Mouse (Mus musculus): ENCODE data around the gene Gpn2. TPM values are rescaled to one million over a fixed set of nuclear protein-coding genes. Genes with fewer than 3 reads are reported as not detected.

Gene Gpn2
- polyA plus RNA-seq, 1 experiment = 8.1 TPM

GRCm38 (mm10) chr4:133570066-133570466 lies 14.1 kb upstream of the Gpn2 start:
- Histone ChIP-seq H3K27ac (replicated peaks; ENCODE audit: low read depth, low read length) (no peak overlapping the region), H3K4me1 (ENCODE audit: control insufficient read depth, insufficient read depth, insufficient read length, low read length) (no peaks in the 10 kb centered on the region), H3K4me3 (ENCODE audit: insufficient read depth, low read depth, low read length) (no peak overlapping the region)

DNA sequence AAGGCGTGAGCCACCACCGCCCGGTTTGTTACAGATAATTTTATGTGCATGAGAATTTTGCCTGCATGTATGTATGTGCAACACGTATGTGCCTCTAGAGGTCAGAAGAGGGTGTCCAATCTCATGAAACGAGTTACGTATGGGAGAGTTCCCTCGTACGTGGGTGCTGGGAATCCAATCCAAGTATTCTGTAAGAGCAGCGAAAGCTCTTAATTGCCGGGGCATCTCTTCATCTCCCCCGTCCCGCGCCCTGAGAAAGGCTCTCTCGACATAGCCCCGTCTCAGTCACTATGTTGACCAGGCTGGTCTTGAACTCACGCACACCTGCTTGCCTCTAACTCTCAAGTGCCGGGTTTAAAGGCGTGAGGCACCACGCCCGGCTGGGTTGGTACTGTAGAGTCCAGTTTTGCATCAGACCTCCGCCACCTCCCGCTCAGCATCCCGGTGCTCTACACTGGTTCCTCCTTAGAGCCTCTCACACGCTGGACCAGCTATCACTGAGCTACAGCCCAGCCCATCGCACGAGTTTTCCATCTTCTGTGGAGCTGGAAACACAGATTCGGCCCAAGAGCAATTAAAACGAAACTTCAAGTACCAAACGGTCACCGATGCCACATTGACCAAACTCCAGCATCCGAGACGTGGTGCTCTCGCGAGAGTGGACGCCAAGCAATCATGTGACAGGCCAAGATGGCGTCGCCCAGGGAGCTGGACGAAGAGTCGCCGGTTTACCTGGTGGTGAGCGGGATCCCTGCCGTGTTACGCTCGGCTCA lies 9.9 kb upstream of the Gpn2 start, which contains the start of gene Gpatch3:
Gene Gpatch3 (plus strand): TSS at position 676 of the 773 bp plus-strand sequence.
- Histone ChIP-seq H3K4me3 (ENCODE audit: insufficient read depth, low read depth, low read length) (peak within 1 kb of the TSS; percentile 90), H3K27ac (replicated peaks; ENCODE audit: low read depth, low read length) (peak within 1 kb of the TSS; percentile 33; the same call in 1 of the 2 replicates), H3K4me1 (ENCODE audit: control insufficient read depth, insufficient read depth, insufficient read length, low read length) (peaks cover 2% of the 10 kb centered on the region)

DNA sequence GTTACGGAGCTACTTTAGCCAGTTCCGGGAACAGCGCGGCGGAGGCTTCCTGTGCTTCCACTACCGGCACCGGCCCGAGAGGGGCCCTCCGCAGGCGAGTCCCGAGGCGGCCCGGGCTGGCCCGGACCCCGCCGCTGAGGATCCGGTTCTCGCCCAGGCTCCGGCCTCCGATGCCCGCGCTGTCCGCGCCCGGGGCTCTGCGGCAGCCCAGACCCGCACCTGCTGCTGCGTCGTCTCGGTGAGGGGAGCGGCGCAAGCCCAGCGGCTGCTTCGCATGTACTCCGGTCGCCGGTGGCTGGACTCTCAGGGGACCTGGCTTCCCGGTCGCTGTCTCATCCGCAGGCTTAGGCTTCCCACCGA lies 9.3 kb upstream of the Gpn2 start:
- Histone ChIP-seq H3K4me1 (ENCODE audit: control insufficient read depth, insufficient read depth, insufficient read length, low read length) (peaks cover 2% of the 10 kb centered on the region), H3K27ac (replicated peaks; ENCODE audit: low read depth, low read length) (no peak overlapping the region), H3K4me3 (ENCODE audit: insufficient read depth, low read depth, low read length) (peak overlapping the region; percentile 90)

GRCm38 (mm10) chr4:133577983-133578382 lies 6.2 kb upstream of the Gpn2 start:
- Histone ChIP-seq H3K4me3 (ENCODE audit: insufficient read depth, low read depth, low read length) (no peak overlapping the region), H3K4me1 (ENCODE audit: control insufficient read depth, insufficient read depth, insufficient read length, low read length) (peaks cover 2% of the 10 kb centered on the region), H3K27ac (replicated peaks; ENCODE audit: low read depth, low read length) (no peak overlapping the region)

DNA sequence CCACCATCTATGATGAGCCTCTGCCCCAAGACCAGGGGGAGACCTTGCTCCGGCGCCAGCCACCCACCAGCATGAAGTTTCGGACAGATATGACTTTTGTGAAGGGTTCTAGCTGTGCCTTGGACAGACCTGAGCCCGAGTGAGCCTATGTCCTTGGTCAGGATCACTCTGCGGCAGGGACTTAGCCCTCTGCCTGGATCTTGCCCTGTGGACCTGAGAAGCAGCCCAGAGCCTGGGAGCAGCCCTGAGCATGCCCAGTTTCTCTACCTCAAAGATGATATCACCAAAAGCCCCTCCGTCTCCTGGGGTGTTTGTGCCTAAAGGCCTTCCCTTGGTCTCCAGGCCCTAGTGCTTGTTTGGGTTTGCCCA lies 488 bp upstream of the Gpn2 start:
- peaks cover 4% of the 10 kb centered on the region; the same call in 1 of the 2 replicates for H3K4me1 ChIP-seq (ENCODE audit: control insufficient read depth, insufficient read depth, insufficient read length, low read length)
- H3K4me3 ChIP-seq (ENCODE audit: insufficient read depth, low read depth, low read length) = peak overlapping the region; percentile 68
- peak overlapping the region; percentile 71 for H3K27ac ChIP-seq (replicated peaks; ENCODE audit: low read depth, low read length)

GRCm38 (mm10) chr4:133592570-133592969 lies 8.4 kb downstream of the Gpn2 start:
- no peaks in the 10 kb centered on the region for H3K4me1 ChIP-seq (ENCODE audit: control insufficient read depth, insufficient read depth, insufficient read length, low read length)
- no peak overlapping the region for H3K27ac ChIP-seq (replicated peaks; ENCODE audit: low read depth, low read length)
- H3K4me3 ChIP-seq (ENCODE audit: insufficient read depth, low read depth, low read length) = no peak overlapping the region

GRCm38 (mm10) chr4:133595538-133595937 lies 11.4 kb downstream of the Gpn2 start:
- Histone ChIP-seq H3K4me3 (ENCODE audit: insufficient read depth, low read depth, low read length) (no peak overlapping the region), H3K27ac (replicated peaks; ENCODE audit: low read depth, low read length) (no peak overlapping the region), H3K4me1 (ENCODE audit: control insufficient read depth, insufficient read depth, insufficient read length, low read length) (peaks cover 5% of the 10 kb centered on the region)

DNA sequence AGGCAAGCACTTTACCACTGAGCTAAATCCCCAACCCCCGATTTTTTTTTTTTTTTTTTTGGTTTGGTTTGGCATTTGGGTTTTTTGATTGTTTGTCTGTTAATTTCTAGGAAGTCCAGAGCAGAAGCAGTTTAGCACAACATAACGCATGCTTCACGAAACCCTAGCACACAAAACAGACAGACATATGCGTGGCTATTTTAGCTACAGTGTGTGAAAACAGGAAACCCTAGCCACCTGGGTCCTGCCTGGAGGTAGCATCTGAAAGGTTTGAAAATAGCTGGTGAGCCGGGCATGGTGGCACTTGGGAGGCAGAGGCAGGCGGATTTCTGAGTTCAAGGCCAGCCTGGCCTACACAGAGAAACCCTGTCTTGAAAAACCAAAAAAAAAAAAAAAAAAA lies 11.9 kb downstream of the Gpn2 start:
- Histone ChIP-seq H3K4me1 (ENCODE audit: control insufficient read depth, insufficient read depth, insufficient read length, low read length) (peaks cover 5% of the 10 kb centered on the region), H3K27ac (replicated peaks; ENCODE audit: low read depth, low read length) (no peak overlapping the region), H3K4me3 (ENCODE audit: insufficient read depth, low read depth, low read length) (no peak overlapping the region)

DNA sequence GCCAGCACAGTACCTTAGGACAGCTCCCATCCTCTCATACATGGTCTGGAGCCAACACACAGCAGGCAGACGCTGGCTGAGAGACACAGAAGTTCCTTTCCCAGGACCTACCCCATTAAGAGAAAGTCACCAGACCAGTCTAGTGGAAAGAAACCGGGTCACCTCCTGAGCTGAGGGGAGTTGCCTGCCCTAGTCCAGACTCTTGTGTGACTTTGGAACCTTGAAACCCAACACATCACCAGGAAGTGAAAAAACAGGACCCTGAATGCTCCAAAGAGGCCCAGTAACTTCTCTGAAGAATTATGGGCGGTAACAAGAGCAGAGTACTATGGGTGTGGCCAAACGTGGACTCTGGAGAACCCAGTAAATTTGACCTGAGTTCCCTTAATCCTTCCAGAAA lies 14.5 kb downstream of the Gpn2 start:
- Histone ChIP-seq H3K4me1 (ENCODE audit: control insufficient read depth, insufficient read depth, insufficient read length, low read length) (peaks cover 5% of the 10 kb centered on the region), H3K27ac (replicated peaks; ENCODE audit: low read depth, low read length) (no peak overlapping the region), H3K4me3 (ENCODE audit: insufficient read depth, low read depth, low read length) (no peak overlapping the region)

- Histone ChIP-seq H3K27ac (replicated peaks; ENCODE audit: low read depth, low read length) (no peak overlapping the region), H3K4me3 (ENCODE audit: insufficient read depth, low read depth, low read length) (peak overlapping the region; percentile 77), H3K4me1 (ENCODE audit: control insufficient read depth, insufficient read depth, insufficient read length, low read length) (peaks cover 5% of the 10 kb centered on the region)
Measured at GRCm38 (mm10) chr4:133599116-133599515, 15.0 kb downstream of the Gpn2 start.

GRCm38 (mm10) chr4:133599571-133600073 lies 15.5 kb downstream of the Gpn2 start:
- 0 out of 2 replicates have a peak overlapping the region, but pooled peaks have one; percentile 6 for H3K27ac ChIP-seq (replicated peaks; ENCODE audit: low read depth, low read length)

DNA sequence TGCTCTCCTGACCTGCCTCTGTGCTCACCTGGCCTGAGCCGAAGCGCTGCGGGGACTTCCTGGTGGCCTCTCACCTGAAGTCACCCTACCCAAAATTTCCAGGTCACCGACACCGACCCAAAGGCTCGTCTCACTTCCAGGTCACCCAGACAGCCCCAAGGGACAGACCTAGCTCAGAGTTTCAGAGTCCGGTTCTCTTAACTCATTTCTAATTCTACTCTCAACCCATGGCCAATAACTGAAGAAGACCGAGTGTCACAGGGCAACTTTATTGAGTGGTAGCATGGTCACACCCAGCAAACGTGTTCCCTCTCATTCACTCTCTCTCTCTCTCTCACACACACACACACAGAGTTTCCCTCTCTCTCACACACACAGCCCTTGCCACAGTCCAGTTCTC lies 16.1 kb downstream of the Gpn2 start:
- H3K27ac ChIP-seq (replicated peaks; ENCODE audit: low read depth, low read length) = no peak overlapping the region
- H3K4me3 ChIP-seq (ENCODE audit: insufficient read depth, low read depth, low read length) = peak overlapping the region; percentile 77
- H3K4me1 ChIP-seq (ENCODE audit: control insufficient read depth, insufficient read depth, insufficient read length, low read length) = peaks cover 5% of the 10 kb centered on the region

More at GRCm38 (mm10) chr4:133599571-133600073, 15.5 kb downstream of the Gpn2 start:
- Histone ChIP-seq H3K4me1 (ENCODE audit: control insufficient read depth, insufficient read depth, insufficient read length, low read length) (peaks cover 5% of the 10 kb centered on the region), H3K4me3 (ENCODE audit: insufficient read depth, low read depth, low read length) (peak overlapping the region; percentile 77)

DNA sequence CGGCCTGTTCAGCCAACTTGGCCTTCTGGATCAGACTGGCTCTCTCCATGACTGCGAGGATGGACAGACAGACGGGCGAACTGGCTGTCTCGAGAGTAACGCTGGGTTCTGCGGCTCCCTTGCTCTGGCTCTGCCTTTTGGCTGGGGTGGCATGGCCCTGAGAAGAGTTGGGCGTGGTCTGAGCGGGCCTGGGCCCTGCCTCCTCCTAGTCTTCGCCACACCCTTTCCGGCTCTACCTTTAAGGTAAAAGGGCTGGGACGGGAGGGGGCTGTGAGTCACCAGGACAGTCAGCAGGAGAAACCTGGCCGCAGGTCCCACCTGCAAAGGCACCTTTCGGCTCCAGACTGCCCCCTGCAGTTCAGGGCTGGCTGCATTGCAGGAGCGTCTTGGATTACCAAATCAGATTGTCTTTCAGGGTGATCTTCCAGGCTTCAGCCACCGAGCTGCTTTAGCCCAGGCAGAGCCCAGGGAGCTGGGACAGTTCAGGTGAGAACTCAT lies 17.6 kb downstream of the Gpn2 start, which contains the start of gene Sfn:
Gene Sfn (minus strand): TSS at position 448 of the 498 bp plus-strand sequence.
- peak within 1 kb of the TSS; percentile 21; the same call in 1 of the 2 replicates for H3K4me3 ChIP-seq (ENCODE audit: insufficient read depth, low read depth, low read length)
- H3K27ac ChIP-seq (replicated peaks; ENCODE audit: low read depth, low read length) = no peak within 1 kb of the TSS
- H3K4me1 ChIP-seq (ENCODE audit: control insufficient read depth, insufficient read depth, insufficient read length, low read length) = peaks cover 5% of the 10 kb centered on the region

DNA sequence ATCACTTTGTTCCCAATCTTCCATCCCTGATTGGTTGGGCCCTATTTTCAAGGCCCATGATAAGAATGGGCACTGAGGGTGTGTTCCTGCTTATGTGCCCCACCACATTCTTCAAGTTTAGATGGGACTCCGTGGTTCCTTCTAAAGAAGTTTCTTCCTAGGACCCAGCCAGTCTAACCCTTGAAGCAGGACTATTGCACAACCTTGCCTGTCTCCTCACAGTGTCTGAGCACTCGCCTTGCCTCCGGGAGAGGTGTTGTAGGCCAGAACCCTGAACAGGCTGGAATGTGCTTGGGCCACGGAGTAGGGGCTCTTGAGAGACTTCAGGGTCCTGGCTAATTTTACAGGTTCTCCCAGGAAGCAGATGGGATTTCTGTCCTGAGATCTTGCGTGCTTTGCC lies 18.9 kb downstream of the Gpn2 start:
- H3K4me1 ChIP-seq (ENCODE audit: control insufficient read depth, insufficient read depth, insufficient read length, low read length) = peaks cover 5% of the 10 kb centered on the region
- no peak overlapping the region for H3K27ac ChIP-seq (replicated peaks; ENCODE audit: low read depth, low read length)

DNA sequence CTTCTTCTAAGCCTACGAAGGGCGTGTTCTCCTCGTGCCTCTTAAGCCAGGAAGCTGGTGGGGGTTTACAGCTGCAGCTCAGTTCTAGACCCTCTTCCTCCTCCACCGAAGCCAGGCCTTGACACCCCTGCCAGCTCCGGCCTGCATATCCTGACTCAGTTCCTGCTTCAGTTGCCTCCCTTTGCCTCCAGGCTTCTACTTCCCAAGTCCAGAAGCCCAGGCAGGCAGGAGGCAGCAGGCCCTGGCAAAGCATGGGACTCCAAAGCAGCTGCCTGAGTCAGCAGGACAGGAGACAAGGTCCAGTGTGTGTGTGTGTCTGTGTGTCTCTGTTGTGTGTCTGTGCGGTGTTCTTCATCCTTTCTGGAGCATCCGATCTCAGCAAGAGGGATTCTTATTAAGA lies 20.0 kb downstream of the Gpn2 start:
- no peak overlapping the region for H3K4me3 ChIP-seq (ENCODE audit: insufficient read depth, low read depth, low read length)
- peaks cover 3% of the 10 kb centered on the region for H3K4me1 ChIP-seq (ENCODE audit: control insufficient read depth, insufficient read depth, insufficient read length, low read length)
- no peak overlapping the region for H3K27ac ChIP-seq (replicated peaks; ENCODE audit: low read depth, low read length)

More for the DNA sequence above, 18.9 kb downstream of the Gpn2 start:
- H3K4me3 ChIP-seq (ENCODE audit: insufficient read depth, low read depth, low read length) = no peak overlapping the region

GRCm38 (mm10) chr4:133604856-133605255 lies 20.7 kb downstream of the Gpn2 start:
- peaks cover 2% of the 10 kb centered on the region; the same call in 1 of the 2 replicates for H3K4me1 ChIP-seq (ENCODE audit: control insufficient read depth, insufficient read depth, insufficient read length, low read length)
- no peak overlapping the region for H3K27ac ChIP-seq (replicated peaks; ENCODE audit: low read depth, low read length)
- no peak overlapping the region for H3K4me3 ChIP-seq (ENCODE audit: insufficient read depth, low read depth, low read length)

All from brown adipose tissue, adult 24 weeks (tissue).